Mouse (Mus musculus) lung, embryonic 14.5 days (tissue): ENCODE results near the gene Acat1. TPM values are rescaled to one million over a fixed set of nuclear protein-coding genes. Genes with fewer than 3 reads are reported as not detected.
A peak's percentile ranks its signal among the peaks of the same experiment; 100 is the strongest.

ENCODE experiments used
- ATAC-seq: fragments of 200-750 bp; cut with Nextera tagmentation; 2 replicates; pipeline ENCODE4 v1.8.0; 2017; ENCODE audit warnings: mild to moderate bottlenecking, moderate TSS enrichment, moderate library complexity; ENCODE audit not compliant: insufficient read depth
- DNase-seq: peaks from one replicate; pipeline ENCODE4 v3.0.0-alpha.2; 2015
- H3K27ac ChIP-seq: fragments of 300-500 bp; sonication (generic); 2 replicates; pipeline ENCODE4 v1.5.1; 2014; ENCODE audit warnings: low read depth, mild to moderate bottlenecking, moderate library complexity
- H3K27me3 ChIP-seq: fragments of 300-500 bp; sonication (generic); 2 replicates; pipeline ENCODE4 v1.6.1; 2014; ENCODE audit warnings: low read length, control low read depth; ENCODE audit not compliant: insufficient read depth
- H3K36me3 ChIP-seq: fragments of 300-500 bp; sonication (generic); 2 replicates; pipeline ENCODE4 v1.6.1; 2014; ENCODE audit warnings: control low read depth; ENCODE audit not compliant: insufficient read depth
- H3K4me1 ChIP-seq: fragments of 300-500 bp; sonication (generic); 2 replicates; pipeline ENCODE4 v1.6.1; 2014; ENCODE audit warnings: antibody characterized with exemption, control low read depth; ENCODE audit not compliant: insufficient read depth
- H3K4me2 ChIP-seq: fragments of 300-500 bp; sonication (generic); 2 replicates; pipeline ENCODE4 v1.6.1; 2014; ENCODE audit warnings: mild to moderate bottlenecking
- H3K4me3 ChIP-seq: fragments of 300-500 bp; sonication (generic); 2 replicates; pipeline ENCODE4 v1.5.1; 2014; ENCODE audit warnings: low read depth, low read length
- H3K9ac ChIP-seq: fragments of 300-500 bp; sonication (generic); 2 replicates; pipeline ENCODE4 v1.6.1; 2014
- H3K9me3 ChIP-seq: fragments of 300-500 bp; sonication (generic); 2 replicates; pipeline ENCODE4 v1.6.1; 2016; ENCODE audit warnings: low read depth, low read length, control low read depth
- CTCF ChIP-seq: IDR thresholded peaks from 2 replicates; pipeline ENCODE4 v1.5.1; 2016; ENCODE audit warnings: antibody characterized with exemption, low read depth
- WGBS: fragments of 180-500 bp; shearing (Covaris S2); extraction: QIAGEN DNeasy Blood & Tissue Kit; methylation state at CpG from one replicate; pipeline ENCODE4 v1.1.7; 2014; 5-methylcytosine and 5-hydroxymethylcytosine counted together
- polyA plus RNA-seq: library from polyadenylated mRNA; unstranded; fragments of >200 nt; fragmentation: Nextera tagmentation; extraction: Ambion mirVana; gene quantifications from 2 replicates; pipeline ENCODE4 v1.2.1, GENCODE M21; 2014

Acat1 gene
- polyA plus RNA-seq, 1 experiment from 2014 or later = 111 TPM

- Histone ChIP-seq H3K4me3 (peak overlapping the region; percentile 89), H3K4me1 (peaks cover 6% of the 10 kb centered on the region; the same call in 1 of the 2 replicates), H3K9ac (peak overlapping the region; percentile 57), H3K27ac (peak overlapping the region; percentile 76), H3K9me3 (no peaks in the 10 kb centered on the region), H3K36me3 (peaks cover 8% of the 10 kb centered on the region), H3K4me2 (peak overlapping the region; percentile 76), H3K27me3 (no peaks in the 10 kb centered on the region)
- DNase-seq (peak; percentile 24), ATAC-seq (no peak)
- WGBS = 12% methylated on average over 17 of the region's 17 CpGs
- TF ChIP-seq CTCF = no peak
Measured at GRCm38 (mm10) chr9:53535416-53536320, 74.5 kb downstream of the Acat1 start.

Other genes starting within 250 kb of the Acat1 start
- 43.5 and 43.9 TPM in 2 replicates for gene Kdelc2, start 226.4 kb downstream of the Acat1 start, polyA plus RNA-seq
- gene 4930550C14Rik, start 208.1 kb downstream of the Acat1 start, polyA plus RNA-seq = 1.2 and 1.6 TPM in 2 replicates
- gene Atm, start 73.6 kb downstream of the Acat1 start, polyA plus RNA-seq = 15.0 and 16.2 TPM in 2 replicates
- gene Npat, start 73.3 kb downstream of the Acat1 start, polyA plus RNA-seq = 26.2 and 26.3 TPM in 2 replicates
- gene Cul5, start 59.6 kb upstream of the Acat1 start, polyA plus RNA-seq = 46.5 and 51.1 TPM in 2 replicates
- gene Rab39, start 95.8 kb upstream of the Acat1 start, polyA plus RNA-seq = 0.34 and 0.38 TPM in 2 replicates
- gene Slc35f2, start 161.2 kb upstream of the Acat1 start, polyA plus RNA-seq = 7.7 and 8.3 TPM in 2 replicates
- gene Sln, start 239.8 kb upstream of the Acat1 start, polyA plus RNA-seq = 0.13 and 7.0 TPM in 2 replicates